Mouse (Mus musculus): Measurements from ENCODE around the gene Bbs9. TPM values are rescaled to one million over a fixed set of nuclear protein-coding genes. Genes with fewer than 3 reads are reported as not detected.

The Bbs9 gene
- total RNA-seq, 1 experiment from 2014 or later, result 16.9 TPM

Other genes starting within 250 kb of the Bbs9 start
- 10.6 and 14.0 TPM in 2 replicates for gene Zfp599, start 215.8 kb upstream of the Bbs9 start, total RNA-seq (2017)
- 13.1 and 20.7 TPM in 2 replicates for gene Zfp810, start 168.1 kb upstream of the Bbs9 start, total RNA-seq (2017)
- gene Anln, start 86.5 kb upstream of the Bbs9 start, total RNA-seq (2017), result 49.2 and 53.5 TPM in 2 replicates
- 5.2 and 11.0 TPM in 2 replicates for gene 9530077C05Rik, start 64.2 kb upstream of the Bbs9 start, total RNA-seq (2017)
- not detected in 2 replicates for gene Gm17545, start 21.4 kb upstream of the Bbs9 start, total RNA-seq (2017)
- 182 and 193 TPM in 2 replicates for gene Rp9, start 6.0 kb upstream of the Bbs9 start, total RNA-seq (2017)